Mouse (Mus musculus): ENCODE results near the gene 3110082J24Rik. TPM values are rescaled to one million over a fixed set of nuclear protein-coding genes. Genes with fewer than 3 reads are reported as not detected.

The 3110082J24Rik gene
- polyA plus RNA-seq, 1 experiment from 2014 or later = not detected

GRCm38 (mm10) chr5:30106756-30107155 lies 870 bp upstream of the 3110082J24Rik start:
- WGBS = 24% methylated on average over 2 of the region's 2 CpGs
- no peak for ATAC-seq (ENCODE audit: extremely low read depth, insufficient number of reproducible peaks, low FRiP score, low TSS enrichment)
- Histone ChIP-seq H3K27me3 (replicated peaks) (peaks cover 95% of the 10 kb centered on the region), H3K4me3 (no peak overlapping the region), H3K27ac (replicated peaks) (no peak overlapping the region), H3K4me1 (peaks cover 34% of the 10 kb centered on the region), H3K9ac (no peak overlapping the region), H3K36me3 (no peaks in the 10 kb centered on the region), H3K4me2 (no peak overlapping the region), H3K9me3 (no peaks in the 10 kb centered on the region)

- Histone ChIP-seq H3K36me3 (no peaks in the 10 kb centered on the region), H3K4me3 (peak within 1 kb of the TSS; percentile 57), H3K9me3 (peaks cover 11% of the 10 kb centered on the region; the same call in 1 of the 2 replicates), H3K27me3 (replicated peaks) (peaks cover 79% of the 10 kb centered on the region), H3K4me2 (peak within 1 kb of the TSS; percentile 90), H3K9ac (peak within 1 kb of the TSS; percentile 61), H3K27ac (replicated peaks) (no peak within 1 kb of the TSS), H3K4me1 (peaks cover 17% of the 10 kb centered on the region)
- WGBS = under 1% methylated on average over 61 of the region's 65 CpGs
- no peak for ATAC-seq (ENCODE audit: extremely low read depth, insufficient number of reproducible peaks, low FRiP score, low TSS enrichment)
Observed at GRCm38 (mm10) chr5:30104841-30105667, 832 bp downstream of the 3110082J24Rik start, which contains the start of gene Garem2. Garem2 (plus strand) TSS chr5:30105161.

GRCm38 (mm10) chr5:30104339-30104738 lies 1.5 kb downstream of the 3110082J24Rik start:
- Histone ChIP-seq H3K4me1 (peaks cover 17% of the 10 kb centered on the region), H3K9ac (no peak overlapping the region), H3K27me3 (replicated peaks) (peaks cover 72% of the 10 kb centered on the region), H3K4me2 (peak overlapping the region; percentile 90), H3K36me3 (no peaks in the 10 kb centered on the region), H3K4me3 (peak overlapping the region; percentile 57), H3K27ac (replicated peaks) (no peak overlapping the region), H3K9me3 (peaks cover 11% of the 10 kb centered on the region; the same call in 1 of the 2 replicates)
- ATAC-seq (ENCODE audit: extremely low read depth, insufficient number of reproducible peaks, low FRiP score, low TSS enrichment) = no peak
- 3% methylated on average over 12 of the region's 12 CpGs for WGBS

- Histone ChIP-seq H3K4me3 (no peak overlapping the region), H3K9ac (no peak overlapping the region), H3K36me3 (no peaks in the 10 kb centered on the region), H3K4me1 (peaks cover 17% of the 10 kb centered on the region), H3K9me3 (peaks cover 11% of the 10 kb centered on the region; the same call in 1 of the 2 replicates), H3K27ac (replicated peaks) (no peak overlapping the region), H3K27me3 (replicated peaks) (peaks cover 62% of the 10 kb centered on the region), H3K4me2 (no peak overlapping the region)
- ATAC-seq (ENCODE audit: extremely low read depth, insufficient number of reproducible peaks, low FRiP score, low TSS enrichment) = no peak
- WGBS = 78% methylated on average over 3 of the region's 3 CpGs
Observed at GRCm38 (mm10) chr5:30103340-30103739, 2.5 kb downstream of the 3110082J24Rik start.

- no peak overlapping the region for H3K4me2 ChIP-seq
- H3K27ac ChIP-seq (replicated peaks) = no peak overlapping the region
- no peak overlapping the region for H3K9ac ChIP-seq
- no peaks in the 10 kb centered on the region for H3K36me3 ChIP-seq
- peaks cover 11% of the 10 kb centered on the region; the same call in 1 of the 2 replicates for H3K9me3 ChIP-seq
- H3K27me3 ChIP-seq (replicated peaks) = peaks cover 11% of the 10 kb centered on the region
- no peak overlapping the region for H3K4me3 ChIP-seq
- H3K4me1 ChIP-seq = no peaks in the 10 kb centered on the region
- no peak for ATAC-seq (ENCODE audit: extremely low read depth, insufficient number of reproducible peaks, low FRiP score, low TSS enrichment)
- 76% methylated on average over 1 of the region's 1 CpGs for WGBS
Observed at GRCm38 (mm10) chr5:30098260-30098659, 7.6 kb downstream of the 3110082J24Rik start.

- H3K9ac ChIP-seq = no peak overlapping the region
Observed at GRCm38 (mm10) chr5:30095731-30096130, 10.2 kb downstream of the 3110082J24Rik start.

GRCm38 (mm10) chr5:30094399-30094798 lies 11.5 kb downstream of the 3110082J24Rik start:
- Histone ChIP-seq H3K4me2 (no peak overlapping the region), H3K4me1 (no peaks in the 10 kb centered on the region), H3K9me3 (no peaks in the 10 kb centered on the region), H3K27me3 (replicated peaks) (no peaks in the 10 kb centered on the region), H3K36me3 (no peaks in the 10 kb centered on the region), H3K27ac (replicated peaks) (no peak overlapping the region), H3K4me3 (no peak overlapping the region), H3K9ac (no peak overlapping the region)
- 53% methylated on average over 2 of the region's 2 CpGs for WGBS
- ATAC-seq (ENCODE audit: extremely low read depth, insufficient number of reproducible peaks, low FRiP score, low TSS enrichment) = no peak

More at GRCm38 (mm10) chr5:30095731-30096130, 10.2 kb downstream of the 3110082J24Rik start:
- Histone ChIP-seq H3K27ac (replicated peaks) (no peak overlapping the region), H3K36me3 (no peaks in the 10 kb centered on the region), H3K27me3 (replicated peaks) (no peaks in the 10 kb centered on the region), H3K4me3 (no peak overlapping the region), H3K4me1 (no peaks in the 10 kb centered on the region), H3K4me2 (no peak overlapping the region), H3K9me3 (peaks cover 3% of the 10 kb centered on the region; the same call in 1 of the 2 replicates)
- 62% methylated on average over 6 of the region's 6 CpGs for WGBS
- no peak for ATAC-seq (ENCODE audit: extremely low read depth, insufficient number of reproducible peaks, low FRiP score, low TSS enrichment)

GRCm38 (mm10) chr5:30092701-30093100 lies 13.2 kb downstream of the 3110082J24Rik start:
- no peaks in the 10 kb centered on the region for H3K27me3 ChIP-seq (replicated peaks)
- H3K9ac ChIP-seq = no peak overlapping the region
- H3K27ac ChIP-seq (replicated peaks) = no peak overlapping the region
- H3K36me3 ChIP-seq = no peaks in the 10 kb centered on the region
- no peaks in the 10 kb centered on the region for H3K4me1 ChIP-seq
- 44% methylated on average over 13 of the region's 13 CpGs for WGBS
- no peak overlapping the region for H3K4me3 ChIP-seq
- ATAC-seq (ENCODE audit: extremely low read depth, insufficient number of reproducible peaks, low FRiP score, low TSS enrichment) = no peak
- no peaks in the 10 kb centered on the region for H3K9me3 ChIP-seq
- peak overlapping the region; percentile 2; the same call in 1 of the 2 replicates for H3K4me2 ChIP-seq

- peak; percentile 73 for ATAC-seq (ENCODE audit: extremely low read depth, insufficient number of reproducible peaks, low FRiP score, low TSS enrichment)
- Histone ChIP-seq H3K9me3 (no peaks in the 10 kb centered on the region), H3K27me3 (replicated peaks) (no peaks in the 10 kb centered on the region), H3K4me2 (peak within 1 kb of the TSS; percentile 86), H3K4me3 (peak within 1 kb of the TSS; percentile 92), H3K36me3 (peaks cover 33% of the 10 kb centered on the region), H3K9ac (peak within 1 kb of the TSS; percentile 93), H3K4me1 (peaks cover 17% of the 10 kb centered on the region), H3K27ac (replicated peaks) (peak within 1 kb of the TSS; percentile 93)
- WGBS = 1% methylated on average over 45 of the region's 45 CpGs
Observed at GRCm38 (mm10) chr5:30072825-30073821, 32.8 kb downstream of the 3110082J24Rik start, which contains the start of gene Tyms. Tyms (minus strand) TSS chr5:30073617.

GRCm38 (mm10) chr5:30072377-30072776 lies 33.5 kb downstream of the 3110082J24Rik start:
- Histone ChIP-seq H3K27me3 (replicated peaks) (no peaks in the 10 kb centered on the region), H3K9me3 (no peaks in the 10 kb centered on the region), H3K36me3 (peaks cover 40% of the 10 kb centered on the region), H3K9ac (peak overlapping the region; percentile 93), H3K4me1 (peaks cover 17% of the 10 kb centered on the region), H3K4me3 (peak overlapping the region; percentile 92), H3K27ac (replicated peaks) (no peak overlapping the region), H3K4me2 (peak overlapping the region; percentile 86)
- no peak for ATAC-seq (ENCODE audit: extremely low read depth, insufficient number of reproducible peaks, low FRiP score, low TSS enrichment)
- WGBS = 34% methylated on average over 3 of the region's 3 CpGs

GRCm38 (mm10) chr5:30071677-30072076 lies 34.2 kb downstream of the 3110082J24Rik start:
- 75% methylated on average over 6 of the region's 6 CpGs for WGBS
- H3K9me3 ChIP-seq = no peaks in the 10 kb centered on the region
- H3K27me3 ChIP-seq (replicated peaks) = no peaks in the 10 kb centered on the region
- H3K27ac ChIP-seq (replicated peaks) = no peak overlapping the region
- H3K4me2 ChIP-seq = peak overlapping the region; percentile 86
- H3K4me1 ChIP-seq = peaks cover 17% of the 10 kb centered on the region
- peak overlapping the region; percentile 93 for H3K9ac ChIP-seq
- H3K4me3 ChIP-seq = peak overlapping the region; percentile 92
- peaks cover 47% of the 10 kb centered on the region for H3K36me3 ChIP-seq
- no peak for ATAC-seq (ENCODE audit: extremely low read depth, insufficient number of reproducible peaks, low FRiP score, low TSS enrichment)

Data from heart, embryonic 13.5 days (tissue).